Mouse (Mus musculus) common myeloid progenitor, adult 5-6 weeks (primary cell): ENCODE measurements around the gene Ovol3. TPM values are rescaled to one million over a fixed set of nuclear protein-coding genes. Genes with fewer than 3 reads are reported as not detected.
"Not testable (repeated sequence)": the region's sequence is repeated elsewhere in the genome, so short reads cannot be mapped to it uniquely, and the experiment has no call there.

Experiments used
- ATAC-seq: replicated peaks from 2 replicates; pipeline ENCODE4 v1.8.0; 2016; ENCODE audit warnings: low read depth, mild to moderate bottlenecking, moderate TSS enrichment, inconsistent platforms; ENCODE audit not compliant: poor library complexity, severe bottlenecking
- total RNA-seq: library from RNA; stranded (forward); fragments of 200-1000, 187-1606 nt; gene quantifications from 2 replicates; pipeline ENCODE4 v1.2.3, GENCODE M21; 2017

Gene Ovol3
- total RNA-seq, 1 experiment from 2014 or later: not detected

- ATAC-seq: no peak
These were observed 4.2 kb downstream of the Ovol3 start for GRCm38 (mm10) chr7:30231328-30231668.

GRCm38 (mm10) chr7:30224206-30224605, 11.3 kb downstream of the Ovol3 start:
- ATAC-seq: no peak

- no peak for ATAC-seq
These were observed 13.3 kb downstream of the Ovol3 start for GRCm38 (mm10) chr7:30222205-30222604.

GRCm38 (mm10) chr7:30221433-30221832, 14.1 kb downstream of the Ovol3 start:
- ATAC-seq: no peak

- ATAC-seq: peak; percentile 55
These were observed 15.5 kb downstream of the Ovol3 start for GRCm38 (mm10) chr7:30220008-30220356.

GRCm38 (mm10) chr7:30219293-30220007, 16.1 kb downstream of the Ovol3 start:
- ATAC-seq: peak; percentile 83

GRCm38 (mm10) chr7:30217277-30217676, 18.2 kb downstream of the Ovol3 start:
- ATAC-seq: no peak

- peak; percentile 78 for ATAC-seq
These were observed 18.8 kb downstream of the Ovol3 start for GRCm38 (mm10) chr7:30216723-30217151.

GRCm38 (mm10) chr7:30215875-30216274, 19.6 kb downstream of the Ovol3 start:
- ATAC-seq: no peak

- no peak for ATAC-seq
These were observed 21.6 kb downstream of the Ovol3 start for GRCm38 (mm10) chr7:30213881-30214280.

- no peak for ATAC-seq
These were observed 24.5 kb downstream of the Ovol3 start for GRCm38 (mm10) chr7:30211025-30211424.

- ATAC-seq: not testable (repeated sequence)
These were observed 29.2 kb downstream of the Ovol3 start for GRCm38 (mm10) chr7:30206364-30206763.

- ATAC-seq: peak; percentile 94
These were observed 30.1 kb downstream of the Ovol3 start for GRCm38 (mm10) chr7:30205383-30205782.

- no peak for ATAC-seq
These were observed 31.1 kb downstream of the Ovol3 start for GRCm38 (mm10) chr7:30204380-30204779.

- ATAC-seq: no peak
These were observed 32.4 kb downstream of the Ovol3 start for GRCm38 (mm10) chr7:30202895-30203690.

- ATAC-seq: not testable (repeated sequence)
These were observed 34.9 kb downstream of the Ovol3 start for GRCm38 (mm10) chr7:30200661-30201060.

GRCm38 (mm10) chr7:30200200-30200599, 35.3 kb downstream of the Ovol3 start:
- ATAC-seq: no peak

- ATAC-seq: no peak
These were observed 35.9 kb downstream of the Ovol3 start for GRCm38 (mm10) chr7:30199498-30200139.

- ATAC-seq: peak; percentile 62
These were observed 37.0 kb downstream of the Ovol3 start, which contains the start of gene Capns1 for GRCm38 (mm10) chr7:30198481-30198971. TSS of gene Capns1 (minus strand) at chr7:30198811.

- ATAC-seq: no peak
These were observed 37.9 kb downstream of the Ovol3 start for GRCm38 (mm10) chr7:30197592-30198129.
